Mouse (Mus musculus): ENCODE measurements at regions not wholly inside any gene's neighbourhood (a gene's known extent, or its start where the extent isn't known, plus 50 kb on each side); places are given as distances from the start of the nearest gene placed in this dataset.

DNA sequence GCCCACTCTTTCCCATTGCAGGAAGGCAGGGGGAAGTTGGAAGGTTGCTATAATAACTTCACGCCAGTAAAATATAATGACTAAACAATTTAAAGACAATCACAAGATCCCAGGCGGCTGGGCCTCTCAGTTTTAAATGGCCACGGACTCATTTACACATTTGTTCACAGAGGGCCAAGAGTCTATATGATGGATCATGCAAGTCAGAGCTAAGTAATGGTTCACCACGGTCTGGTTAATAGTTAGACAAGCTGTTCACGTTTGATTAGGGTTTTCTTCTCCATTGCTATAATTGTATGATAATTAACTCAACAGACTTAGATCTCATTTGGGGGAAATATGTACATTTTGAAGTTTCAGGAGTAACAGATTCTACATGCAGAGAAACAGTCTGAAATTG is 170.0 kb downstream of the Ppargc1a start:
- no peak for TF ChIP-seq CTCF (IDR thresholded peaks at IDR 0.05; ENCODE audit: low read depth)
- TF ChIP-seq EP300 (optimal IDR thresholded peaks at IDR 0.05), result no peak
- H3K27me3 ChIP-seq (ENCODE audit: control insufficient read depth, insufficient read depth, low read length), result no peaks in the 10 kb centered on the region
- DNase-seq (ENCODE audit: low spot score), result no peak
- H3K9ac ChIP-seq (ENCODE audit: low read length), result no peak overlapping the region
- ATAC-seq (ENCODE audit: low FRiP score, low TSS enrichment), result no peak
- 57% methylated on average over 5 of the region's 5 CpGs for WGBS
- H3K4me3 ChIP-seq (ENCODE audit: low read depth, low read length), result no peak overlapping the region
- no peaks in the 10 kb centered on the region for H3K36me3 ChIP-seq (ENCODE audit: control insufficient read depth, insufficient read depth, low read length)
- no peak overlapping the region for H3K27ac ChIP-seq (replicated peaks)
- H3K9me3 ChIP-seq (ENCODE audit: control insufficient read depth, low read length), result no peaks in the 10 kb centered on the region
- no peaks in the 10 kb centered on the region for H3K4me1 ChIP-seq (replicated peaks; ENCODE audit: control insufficient read depth, insufficient read depth)
- H3K4me2 ChIP-seq (replicated peaks; ENCODE audit: low read depth), result no peak overlapping the region

DNA sequence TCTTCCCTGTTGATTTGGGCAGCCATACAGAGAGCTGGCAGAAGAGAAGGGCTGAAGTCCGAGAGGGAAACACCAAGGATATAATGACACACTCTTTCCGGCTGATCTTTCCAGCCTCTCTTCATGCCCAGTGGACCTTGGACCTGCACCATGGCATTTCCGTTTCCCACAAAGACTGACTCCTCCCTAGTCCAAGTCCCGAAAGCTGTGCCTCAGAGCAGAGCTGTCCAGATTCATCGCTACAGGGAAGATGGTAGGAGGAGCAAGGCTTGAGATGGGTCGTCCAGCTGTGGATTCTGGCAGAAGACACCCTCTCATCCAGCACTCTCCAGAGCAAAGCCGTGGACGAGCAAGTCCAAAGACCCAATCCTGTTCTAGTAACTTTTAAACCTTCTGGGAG is 176.2 kb downstream of the Ppargc1a start:
- DNase-seq (ENCODE audit: low spot score) (peak; percentile 44), ATAC-seq (ENCODE audit: low FRiP score, low TSS enrichment) (peak; percentile 90)
- Histone ChIP-seq H3K4me1 (replicated peaks; ENCODE audit: control insufficient read depth, insufficient read depth) (no peaks in the 10 kb centered on the region), H3K9ac (ENCODE audit: low read length) (no peak overlapping the region), H3K4me3 (ENCODE audit: low read depth, low read length) (no peak overlapping the region), H3K9me3 (ENCODE audit: control insufficient read depth, low read length) (no peaks in the 10 kb centered on the region), H3K27me3 (ENCODE audit: control insufficient read depth, insufficient read depth, low read length) (no peaks in the 10 kb centered on the region), H3K36me3 (ENCODE audit: control insufficient read depth, insufficient read depth, low read length) (no peaks in the 10 kb centered on the region), H3K27ac (replicated peaks) (no peak overlapping the region), H3K4me2 (replicated peaks; ENCODE audit: low read depth) (no peak overlapping the region)
- TF ChIP-seq EP300 (optimal IDR thresholded peaks at IDR 0.05) (no peak), CTCF (IDR thresholded peaks at IDR 0.05; ENCODE audit: low read depth) (no peak)
- WGBS, result 62% methylated on average over 8 of the region's 8 CpGs

DNA sequence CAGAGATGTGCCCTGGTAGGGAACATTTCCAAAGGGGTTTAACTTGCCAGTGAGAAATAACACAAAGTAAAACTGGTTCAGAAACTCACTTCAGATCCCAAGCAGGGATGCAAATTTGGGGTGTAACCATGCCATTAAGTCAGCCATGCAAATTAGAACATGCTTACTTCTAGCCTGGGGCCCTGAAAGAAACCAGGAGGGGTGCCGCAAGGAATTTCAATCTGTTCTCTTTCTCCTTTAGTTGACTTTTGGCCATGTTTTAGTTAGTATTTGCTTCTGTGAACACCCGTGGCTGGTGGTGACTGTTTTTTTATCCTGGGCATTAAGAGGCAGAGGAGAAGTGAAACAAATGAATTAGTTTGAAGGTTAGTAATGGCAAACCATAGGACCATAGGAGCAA is 179.8 kb downstream of the Ppargc1a start:
- no peaks in the 10 kb centered on the region for H3K9me3 ChIP-seq (ENCODE audit: control insufficient read depth, low read length)
- no peak overlapping the region for H3K27ac ChIP-seq (replicated peaks)
- no peaks in the 10 kb centered on the region for H3K27me3 ChIP-seq (ENCODE audit: control insufficient read depth, insufficient read depth, low read length)
- ATAC-seq (ENCODE audit: low FRiP score, low TSS enrichment) (no peak), DNase-seq (ENCODE audit: low spot score) (no peak)
- H3K36me3 ChIP-seq (ENCODE audit: control insufficient read depth, insufficient read depth, low read length), result no peaks in the 10 kb centered on the region
- 52% methylated on average over 2 of the region's 2 CpGs for WGBS
- H3K4me2 ChIP-seq (replicated peaks; ENCODE audit: low read depth), result no peak overlapping the region
- TF ChIP-seq EP300 (optimal IDR thresholded peaks at IDR 0.05) (no peak), CTCF (IDR thresholded peaks at IDR 0.05; ENCODE audit: low read depth) (no peak)
- H3K4me1 ChIP-seq (replicated peaks; ENCODE audit: control insufficient read depth, insufficient read depth), result no peaks in the 10 kb centered on the region
- no peak overlapping the region for H3K9ac ChIP-seq (ENCODE audit: low read length)
- H3K4me3 ChIP-seq (ENCODE audit: low read depth, low read length), result no peak overlapping the region

- DNase-seq (ENCODE audit: low spot score) (no peak), ATAC-seq (ENCODE audit: low FRiP score, low TSS enrichment) (no peak; the same call in 1 of the 2 replicates)
- Histone ChIP-seq H3K4me3 (ENCODE audit: low read depth, low read length) (no peak overlapping the region), H3K27me3 (ENCODE audit: control insufficient read depth, insufficient read depth, low read length) (no peaks in the 10 kb centered on the region), H3K4me2 (replicated peaks; ENCODE audit: low read depth) (no peak overlapping the region), H3K27ac (replicated peaks) (no peak overlapping the region), H3K4me1 (replicated peaks; ENCODE audit: control insufficient read depth, insufficient read depth) (no peaks in the 10 kb centered on the region), H3K9ac (ENCODE audit: low read length) (no peak overlapping the region), H3K9me3 (ENCODE audit: control insufficient read depth, low read length) (no peaks in the 10 kb centered on the region), H3K36me3 (ENCODE audit: control insufficient read depth, insufficient read depth, low read length) (no peaks in the 10 kb centered on the region)
- 73% methylated on average over 3 of the region's 3 CpGs for WGBS
- TF ChIP-seq EP300 (optimal IDR thresholded peaks at IDR 0.05) (no peak), CTCF (IDR thresholded peaks at IDR 0.05; ENCODE audit: low read depth) (peak; percentile 50)
Observed at GRCm38 (mm10) chr5:51386409-51386808, 181.1 kb downstream of the Ppargc1a start.

DNA sequence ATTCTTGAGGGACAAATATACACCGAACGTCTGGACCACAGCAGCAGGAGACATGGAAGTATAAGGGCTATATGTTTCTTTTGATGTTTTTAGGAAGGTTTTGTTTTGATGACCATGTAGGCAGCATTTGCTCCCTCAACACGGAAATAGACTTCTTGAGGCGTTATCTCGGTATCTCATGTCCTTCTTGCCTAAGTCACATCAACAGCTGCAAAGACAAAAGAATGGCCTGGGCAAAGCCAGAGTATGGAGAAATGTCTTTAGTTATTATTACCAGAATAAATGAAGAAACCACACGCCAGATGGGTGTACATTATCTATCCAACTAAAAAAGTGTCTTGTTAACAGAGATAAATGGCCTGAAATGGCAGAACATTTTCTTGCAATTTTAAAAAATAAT is 183.2 kb downstream of the Ppargc1a start:
- WGBS, result 83% methylated on average over 6 of the region's 6 CpGs
- Histone ChIP-seq H3K4me2 (replicated peaks; ENCODE audit: low read depth) (no peak overlapping the region), H3K27me3 (ENCODE audit: control insufficient read depth, insufficient read depth, low read length) (no peaks in the 10 kb centered on the region), H3K4me3 (ENCODE audit: low read depth, low read length) (no peak overlapping the region), H3K4me1 (replicated peaks; ENCODE audit: control insufficient read depth, insufficient read depth) (no peaks in the 10 kb centered on the region), H3K27ac (replicated peaks) (no peak overlapping the region), H3K9me3 (ENCODE audit: control insufficient read depth, low read length) (no peaks in the 10 kb centered on the region), H3K9ac (ENCODE audit: low read length) (no peak overlapping the region), H3K36me3 (ENCODE audit: control insufficient read depth, insufficient read depth, low read length) (no peaks in the 10 kb centered on the region)
- ATAC-seq (ENCODE audit: low FRiP score, low TSS enrichment) (no peak), DNase-seq (ENCODE audit: low spot score) (no peak)
- TF ChIP-seq CTCF (IDR thresholded peaks at IDR 0.05; ENCODE audit: low read depth), result no peak
- no peak for TF ChIP-seq EP300 (optimal IDR thresholded peaks at IDR 0.05)

DNA sequence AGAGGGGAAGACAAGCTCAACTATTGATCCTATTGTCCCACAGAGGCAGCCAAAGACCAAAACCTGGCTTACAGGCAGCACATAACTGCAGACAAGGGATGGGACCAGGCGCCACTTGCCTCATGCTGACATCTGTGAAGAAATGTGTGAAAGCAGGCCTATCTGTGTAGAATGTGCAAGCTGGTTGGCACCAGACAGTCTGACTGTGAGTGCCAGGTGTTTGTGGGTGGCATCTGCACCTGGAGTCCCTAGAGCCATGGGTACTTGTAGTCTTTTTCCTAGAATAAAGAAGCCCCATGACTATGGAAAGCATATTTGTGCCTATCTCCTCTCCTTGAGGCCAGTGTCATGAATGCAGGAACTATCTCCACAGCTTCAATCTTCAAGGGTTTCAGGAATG is 208.4 kb downstream of the Ppargc1a start:
- Histone ChIP-seq H3K36me3 (ENCODE audit: control insufficient read depth, insufficient read depth, low read length) (no peaks in the 10 kb centered on the region), H3K27ac (replicated peaks) (no peak overlapping the region), H3K9me3 (ENCODE audit: control insufficient read depth, low read length) (no peaks in the 10 kb centered on the region), H3K4me1 (replicated peaks; ENCODE audit: control insufficient read depth, insufficient read depth) (no peaks in the 10 kb centered on the region), H3K27me3 (ENCODE audit: control insufficient read depth, insufficient read depth, low read length) (no peaks in the 10 kb centered on the region), H3K4me3 (ENCODE audit: low read depth, low read length) (no peak overlapping the region), H3K4me2 (replicated peaks; ENCODE audit: low read depth) (no peak overlapping the region), H3K9ac (ENCODE audit: low read length) (no peak overlapping the region)
- ATAC-seq (ENCODE audit: low FRiP score, low TSS enrichment) (no peak), DNase-seq (ENCODE audit: low spot score) (no peak)
- 88% methylated on average over 1 of the region's 1 CpGs for WGBS
- no peak for TF ChIP-seq CTCF (IDR thresholded peaks at IDR 0.05; ENCODE audit: low read depth)
- TF ChIP-seq EP300 (optimal IDR thresholded peaks at IDR 0.05), result no peak

All from stomach, postnatal 0 days (tissue).